Mouse (Mus musculus) brain, embryonic 14.5 days (tissue): ENCODE measurements around the gene Aldh3b2.

Experiments
- CTCF ChIP-seq: fragments of 200-500 bp; IDR thresholded peaks from 2 replicates; pipeline ENCODE4 v1.5.1; 2012; ENCODE audit warnings: inconsistent platforms, mild to moderate bottlenecking, moderate library complexity, borderline replicate concordance; ENCODE audit not compliant: insufficient read depth, insufficient read length; ENCODE audit errors: extremely low read depth
- POLR2A ChIP-seq: fragments of 200-500 bp; IDR thresholded peaks from 2 replicates; pipeline ENCODE4 v1.6.1; 2012; ENCODE audit warnings: mild to moderate bottlenecking, inconsistent platforms, borderline replicate concordance; ENCODE audit not compliant: poor library complexity, insufficient read depth, insufficient read length, severe bottlenecking; ENCODE audit errors: extremely low read depth

GRCm38 (mm10) chr19:3966330-3967075, 5.6 kb upstream of the Aldh3b2 start:
- no peak for TF ChIP-seq POLR2A
- peak; percentile 28; the same call in 1 of the 2 replicates for TF ChIP-seq CTCF
